Mouse (Mus musculus) testis, adult 2 months (tissue): ENCODE data around the gene Gys1. TPM values are rescaled to one million over a fixed set of nuclear protein-coding genes. Genes with fewer than 3 reads are reported as not detected.

Source experiments
- H3K27ac ChIP-seq: fragments of 200-500 bp; 2 replicates; pipeline ENCODE4 v1.5.1; 2012; ENCODE audit warnings: low read depth, low read length; ENCODE audit not compliant: control insufficient read depth, insufficient read depth
- H3K27me3 ChIP-seq: fragments of 200-500 bp; 2 replicates; pipeline ENCODE4 v1.6.1; 2012; ENCODE audit warnings: mild to moderate bottlenecking, low read length, moderate library complexity; ENCODE audit not compliant: control insufficient read depth, insufficient read depth
- H3K36me3 ChIP-seq: fragments of 200-500 bp; 2 replicates; pipeline ENCODE4 v1.6.1; 2012; ENCODE audit warnings: mild to moderate bottlenecking, low read length; ENCODE audit not compliant: control insufficient read depth, insufficient read depth
- H3K4me1 ChIP-seq: fragments of 200-500 bp; 2 replicates; pipeline ENCODE4 v1.6.1; 2012; ENCODE audit warnings: low read length; ENCODE audit not compliant: control insufficient read depth, insufficient read depth
- H3K4me3 ChIP-seq: fragments of 200-500 bp; 2 replicates; pipeline ENCODE4 v1.5.1; 2012; ENCODE audit warnings: low read depth, mild to moderate bottlenecking, low read length, moderate library complexity, mixed read lengths; ENCODE audit not compliant: control insufficient read depth
- CTCF ChIP-seq: fragments of 200-500 bp; IDR thresholded peaks from 2 replicates; pipeline ENCODE4 v1.5.1; 2012; ENCODE audit warnings: low read depth, mild to moderate bottlenecking, inconsistent platforms, low read length, moderate library complexity; ENCODE audit not compliant: control insufficient read depth, insufficient read depth, insufficient replicate concordance
- POLR2A ChIP-seq: fragments of 200-500 bp; IDR thresholded peaks from 2 replicates; pipeline ENCODE4 v1.6.1; 2012; ENCODE audit warnings: low read depth, mild to moderate bottlenecking, inconsistent platforms, low read length, moderate library complexity; ENCODE audit not compliant: control insufficient read depth
- polyA plus RNA-seq: library from polyadenylated mRNA; depleted of rRNA; stranded (reverse); fragments of >200 nt; gene quantifications from 2 replicates; pipeline ENCODE4 v1.2.3, GENCODE M21; 2012

Gene Gys1
- polyA plus RNA-seq, 1 experiment: 1.7 TPM

- Histone ChIP-seq H3K4me1 (peaks cover 27% of the 10 kb centered on the region), H3K4me3 (no peak overlapping the region), H3K27me3 (no peaks in the 10 kb centered on the region), H3K27ac (no peak overlapping the region), H3K36me3 (no peaks in the 10 kb centered on the region; the same call in 1 of the 2 replicates)
- TF ChIP-seq CTCF (no peak), POLR2A (no peak)
These were observed 1.8 kb downstream of the Gys1 start for GRCm38 (mm10) chr7:45436444-45436843.

DNA sequence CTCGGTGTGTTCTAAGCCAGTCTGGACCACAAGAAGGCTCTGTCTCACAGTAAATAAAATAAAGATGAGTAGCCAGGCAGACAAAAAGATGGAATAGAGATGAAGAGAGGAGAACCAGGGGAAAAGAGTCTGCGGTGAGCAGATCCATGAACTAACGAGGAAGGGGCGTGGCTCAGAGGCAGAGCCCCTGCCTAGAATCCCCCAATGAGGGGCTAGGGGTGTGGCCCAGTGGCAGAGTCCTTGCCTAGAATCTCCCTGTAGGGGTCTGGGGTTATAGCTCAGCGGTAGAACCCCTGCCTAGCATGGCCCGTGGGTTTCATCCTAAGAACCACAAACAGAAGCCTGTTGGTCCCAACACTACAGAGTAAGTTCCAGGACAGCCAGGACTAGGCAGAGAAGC, 2.4 kb downstream of the Gys1 start:
- Histone ChIP-seq H3K4me1 (peaks cover 27% of the 10 kb centered on the region), H3K36me3 (no peaks in the 10 kb centered on the region; the same call in 1 of the 2 replicates), H3K27me3 (no peaks in the 10 kb centered on the region), H3K4me3 (no peak overlapping the region), H3K27ac (no peak overlapping the region)
- TF ChIP-seq CTCF: no peak
- TF ChIP-seq POLR2A: no peak

- H3K36me3 ChIP-seq: no peaks in the 10 kb centered on the region; the same call in 1 of the 2 replicates
- no peak within 1 kb of the TSS for H3K4me3 ChIP-seq
- no peak for TF ChIP-seq CTCF
- no peak for TF ChIP-seq POLR2A
- peaks cover 27% of the 10 kb centered on the region for H3K4me1 ChIP-seq
- H3K27me3 ChIP-seq: no peaks in the 10 kb centered on the region
- no peak within 1 kb of the TSS for H3K27ac ChIP-seq
These were observed 3.1 kb downstream of the Gys1 start, which contains the start of gene Ruvbl2 for GRCm38 (mm10) chr7:45437521-45438276. Gene Ruvbl2 (minus strand): TSS chr7:45438096.

- Histone ChIP-seq H3K4me3 (no peak overlapping the region), H3K36me3 (no peaks in the 10 kb centered on the region)
- TF ChIP-seq CTCF (no peak), POLR2A (no peak)
These were observed 9.1 kb downstream of the Gys1 start for GRCm38 (mm10) chr7:45443526-45444420.

DNA sequence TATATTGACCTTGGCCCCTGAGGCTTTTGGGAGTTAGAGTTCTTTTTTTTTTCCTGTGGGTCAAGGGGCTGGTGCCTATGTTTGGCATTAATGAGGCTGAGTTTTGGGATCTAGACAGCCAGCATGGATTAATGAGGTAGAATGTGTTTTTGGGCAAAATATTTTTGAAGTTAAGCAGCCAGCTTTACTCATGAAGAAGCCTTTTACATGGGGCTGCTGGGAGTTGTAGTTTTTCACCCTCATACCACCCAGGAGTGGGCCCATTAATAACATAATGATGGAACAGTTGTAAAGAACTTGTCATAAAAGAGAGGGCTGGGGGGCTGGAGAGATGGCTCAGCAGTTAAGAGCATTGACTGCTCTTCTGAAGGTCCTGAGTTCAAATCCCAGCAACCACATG, 11.9 kb downstream of the Gys1 start:
- H3K27me3 ChIP-seq: no peaks in the 10 kb centered on the region

More at GRCm38 (mm10) chr7:45443526-45444420, 9.1 kb downstream of the Gys1 start:
- Histone ChIP-seq H3K27me3 (no peaks in the 10 kb centered on the region), H3K4me1 (peaks cover 4% of the 10 kb centered on the region), H3K27ac (no peak overlapping the region; the same call in 1 of the 2 replicates)

GRCm38 (mm10) chr7:45447325-45447990, 12.8 kb downstream of the Gys1 start:
- Histone ChIP-seq H3K4me3 (no peak overlapping the region), H3K27me3 (no peaks in the 10 kb centered on the region), H3K4me1 (peaks cover 6% of the 10 kb centered on the region), H3K36me3 (no peaks in the 10 kb centered on the region), H3K27ac (no peak overlapping the region)
- TF ChIP-seq POLR2A (no peak), CTCF (peak; percentile 19; the same call in 1 of the 2 replicates)

More for the DNA sequence above, 11.9 kb downstream of the Gys1 start:
- no peak for TF ChIP-seq POLR2A
- TF ChIP-seq CTCF: no peak
- Histone ChIP-seq H3K4me3 (no peak overlapping the region), H3K27ac (no peak overlapping the region), H3K4me1 (peaks cover 4% of the 10 kb centered on the region), H3K36me3 (no peaks in the 10 kb centered on the region)
